Mouse (Mus musculus) urinary bladder, adult 18-20 months (tissue): ENCODE measurements around the gene Zer1.

Experiments used
- DNase-seq, 2 experiments: peaks; one replicate each; pipeline ENCODE4 v3.0.0; 2022; ENCODE audit warnings: low spot score in 2 of 2, mixed read lengths in 2 of 2

The Zer1 gene

DNA sequence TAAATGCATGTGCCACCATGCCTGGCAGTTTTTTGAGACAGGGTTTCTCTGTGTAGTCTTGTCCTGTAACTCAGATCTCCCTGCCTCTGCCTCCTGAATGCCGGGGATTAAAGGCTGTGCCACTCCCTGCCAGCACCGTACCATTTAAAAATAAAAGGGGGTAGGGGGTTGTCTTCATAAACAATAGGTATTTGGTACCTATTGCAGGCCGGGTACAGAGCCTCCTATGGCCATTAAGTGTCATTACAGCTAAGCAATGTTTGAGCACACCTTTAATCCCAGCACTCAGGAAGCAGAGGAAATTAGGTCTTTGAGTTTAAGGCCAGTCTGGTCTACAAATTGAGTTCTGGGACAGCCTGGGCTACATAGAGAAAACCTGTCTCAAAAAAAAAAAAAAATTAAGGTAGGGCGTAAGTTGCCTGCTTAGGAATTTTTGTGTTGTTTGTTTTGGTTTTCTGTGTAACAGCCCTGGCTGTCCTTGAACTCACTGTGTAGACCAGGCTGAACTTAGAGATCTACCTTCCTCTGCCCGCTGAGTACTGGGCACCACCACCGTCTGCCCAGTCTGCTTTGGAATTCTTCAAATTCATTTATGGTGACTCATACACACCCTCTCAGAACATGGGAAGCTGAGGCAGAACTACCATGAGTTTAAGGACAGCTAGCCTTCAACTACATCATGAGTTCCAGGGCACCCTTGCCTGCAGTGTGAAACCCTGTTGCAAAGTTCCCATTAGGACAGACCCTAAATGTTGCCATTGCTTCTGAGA, 72.2 kb downstream of the Zer1 start:
- no peak for DNase-seq

DNA sequence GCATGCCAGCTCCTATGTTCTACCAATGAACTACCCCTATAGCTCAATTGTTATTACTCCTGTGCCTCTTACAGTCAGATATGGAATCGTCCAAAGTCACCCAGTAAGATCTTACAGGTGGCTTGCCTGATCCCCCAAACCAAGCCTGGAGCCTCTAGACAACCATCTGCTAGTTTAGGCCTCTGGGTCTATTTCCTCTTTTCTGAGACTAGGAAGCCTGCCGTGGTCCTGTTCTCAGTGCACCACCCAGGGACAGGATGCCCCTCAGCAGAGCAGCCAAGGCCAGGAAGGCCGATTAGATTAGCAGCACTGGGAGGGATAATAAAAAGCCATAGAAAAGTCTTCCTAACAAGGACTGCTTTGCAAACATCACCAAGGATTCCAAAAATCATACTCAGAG, 74.6 kb downstream of the Zer1 start:
- no peak for DNase-seq

DNA sequence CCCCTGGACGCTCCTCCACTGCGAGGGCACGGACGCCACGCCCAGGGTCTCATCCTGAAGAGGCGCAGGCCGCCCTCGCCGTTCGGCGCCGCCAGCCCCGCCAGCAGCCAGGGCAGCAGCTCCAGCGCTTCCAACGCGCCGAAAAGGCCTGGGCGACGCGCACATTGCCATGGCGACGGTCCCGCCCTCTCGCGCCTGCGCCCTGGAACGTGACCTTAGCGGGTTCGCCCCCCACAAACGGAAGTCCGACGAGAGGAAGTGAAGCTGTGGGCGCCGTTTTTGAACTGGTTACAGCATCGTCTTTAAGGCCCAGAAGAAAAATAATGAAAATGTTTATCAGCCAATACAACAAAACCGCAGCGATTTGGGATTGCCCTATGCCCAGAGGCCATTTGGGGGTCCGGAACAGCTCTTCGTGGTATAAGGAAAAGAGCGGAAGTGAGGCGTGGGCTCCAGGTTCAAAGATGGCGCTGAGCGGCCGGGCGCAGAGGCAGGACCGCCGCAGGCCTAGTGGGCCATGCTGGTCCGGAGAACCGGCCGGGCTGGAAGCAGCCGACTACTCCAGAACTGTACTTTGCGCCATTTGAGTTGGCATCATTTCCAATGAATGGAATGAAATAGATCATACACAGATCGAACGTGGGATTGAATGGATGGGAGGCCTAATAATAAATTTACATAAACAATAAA, 75.5 kb downstream of the Zer1 start, which contains the start of gene Wdr34:
Gene Wdr34, minus strand, starts transcription at position 183 of the 690 bp plus-strand sequence.
- peak; percentile 96 to 98 for DNase-seq

DNA sequence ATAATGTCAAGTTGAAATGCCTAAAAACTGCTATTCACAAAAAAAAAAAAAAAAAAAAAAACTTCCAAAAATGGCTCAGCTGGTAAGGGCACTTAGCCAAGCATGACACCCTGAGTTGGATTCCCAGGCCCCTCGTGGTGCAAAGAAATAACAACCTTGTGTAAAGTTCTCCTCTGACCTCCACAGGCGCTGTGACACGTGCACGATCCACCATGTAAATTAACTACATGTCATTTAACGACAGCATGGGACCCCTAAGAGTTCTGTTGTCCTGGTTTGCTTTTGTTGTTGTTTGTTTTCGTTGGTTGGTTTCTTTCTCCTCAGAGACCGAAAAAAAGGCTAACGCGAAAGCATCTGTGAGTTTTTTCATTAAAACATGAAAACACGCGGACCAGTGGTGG, 76.3 kb downstream of the Zer1 start:
- no peak for DNase-seq
